Mouse (Mus musculus) erythroblast, adult 5-6 weeks (primary cell): ENCODE data around the gene Cfap299. TPM values are rescaled to one million over a fixed set of nuclear protein-coding genes. Genes with fewer than 3 reads are reported as not detected.
"Not testable (repeated sequence)": the region's sequence is repeated elsewhere in the genome, so short reads cannot be mapped to it uniquely, and the experiment has no call there.

Experiments
- ATAC-seq: replicated peaks from 2 replicates; pipeline ENCODE4 v1.8.0; 2016; ENCODE audit warnings: moderate number of reproducible peaks, mild to moderate bottlenecking, moderate TSS enrichment, inconsistent platforms; ENCODE audit not compliant: poor library complexity, low FRiP score, severe bottlenecking
- total RNA-seq, 2 experiments: library from RNA; stranded (forward) in 1 of 2; stranded (reverse) in 1 of 2; fragments of 150-400 nt in 1 of 2; fragments of 200-764, 138-1000 nt in 1 of 2; gene quantifications; 2 replicates each; pipeline versions ENCODE4 v1.2.3 to v1.2.4; 2015 to 2017; ENCODE audit warnings: low replicate concordance in 2 of 2

Cfap299 gene
- total RNA-seq (2015; ENCODE audit: low replicate concordance) (not detected in 2 replicates), total RNA-seq (2017; ENCODE audit: low replicate concordance) (not detected in 2 replicates)

DNA sequence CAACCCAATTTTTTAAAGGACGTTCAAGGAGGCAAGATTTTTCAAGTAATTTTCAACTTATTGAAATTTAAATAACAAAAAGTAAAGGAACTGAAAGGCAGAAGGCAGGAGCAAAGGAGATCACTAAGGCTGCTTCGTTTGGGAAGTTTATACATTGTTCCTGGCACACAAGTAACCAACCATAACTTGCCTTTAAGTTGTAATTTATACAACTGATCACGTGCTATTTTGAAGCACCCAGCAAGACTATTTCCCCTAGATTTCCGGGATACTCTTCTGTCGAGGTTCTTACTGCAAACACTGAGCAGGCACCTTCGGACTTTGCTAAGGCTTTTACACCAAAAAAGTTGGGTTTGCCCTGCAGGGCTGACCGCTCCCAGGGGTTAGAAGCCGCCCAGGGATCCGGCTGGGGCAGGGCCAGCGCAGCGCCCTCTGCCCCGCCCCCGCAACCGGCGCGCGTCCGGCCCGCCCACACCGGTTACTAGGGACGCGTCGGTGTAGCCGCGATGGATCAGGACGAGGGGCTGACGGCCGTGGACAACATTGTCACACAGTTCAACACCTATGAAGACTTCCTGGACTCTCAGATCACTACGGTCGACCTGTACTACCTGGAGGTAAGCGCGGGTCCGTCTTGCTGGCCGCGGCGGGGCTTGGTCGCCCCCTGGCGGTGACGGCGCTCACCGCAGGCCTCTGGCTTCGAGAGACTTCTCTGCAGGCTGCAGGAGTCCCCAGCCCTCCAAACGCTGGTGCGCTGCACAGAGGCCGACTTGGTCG is at the start of gene Cfap299:
Gene Cfap299, plus strand, starts transcription at position 457 of the 777 bp plus-strand sequence.
- ATAC-seq = no peak

DNA sequence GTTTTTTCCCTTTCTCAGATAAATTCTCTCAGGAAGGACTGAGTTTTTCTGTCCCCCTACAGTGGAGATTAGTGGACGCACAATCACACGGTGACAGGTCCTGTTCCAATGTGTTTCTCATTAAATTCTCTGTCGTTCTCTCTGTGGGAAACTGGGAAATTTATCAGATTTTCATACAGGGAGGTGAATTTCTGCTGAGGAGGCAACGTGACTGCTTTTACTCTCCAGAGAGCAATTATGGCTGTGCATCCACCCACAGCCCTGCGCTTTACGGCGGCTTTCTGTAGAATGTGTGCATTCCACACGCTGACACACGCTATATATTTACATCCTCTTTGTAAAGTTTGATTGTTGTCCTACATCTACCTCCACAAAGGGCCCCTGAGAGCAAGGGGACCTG is 47.1 kb upstream of the Cfap299 start:
- ATAC-seq = no peak

DNA sequence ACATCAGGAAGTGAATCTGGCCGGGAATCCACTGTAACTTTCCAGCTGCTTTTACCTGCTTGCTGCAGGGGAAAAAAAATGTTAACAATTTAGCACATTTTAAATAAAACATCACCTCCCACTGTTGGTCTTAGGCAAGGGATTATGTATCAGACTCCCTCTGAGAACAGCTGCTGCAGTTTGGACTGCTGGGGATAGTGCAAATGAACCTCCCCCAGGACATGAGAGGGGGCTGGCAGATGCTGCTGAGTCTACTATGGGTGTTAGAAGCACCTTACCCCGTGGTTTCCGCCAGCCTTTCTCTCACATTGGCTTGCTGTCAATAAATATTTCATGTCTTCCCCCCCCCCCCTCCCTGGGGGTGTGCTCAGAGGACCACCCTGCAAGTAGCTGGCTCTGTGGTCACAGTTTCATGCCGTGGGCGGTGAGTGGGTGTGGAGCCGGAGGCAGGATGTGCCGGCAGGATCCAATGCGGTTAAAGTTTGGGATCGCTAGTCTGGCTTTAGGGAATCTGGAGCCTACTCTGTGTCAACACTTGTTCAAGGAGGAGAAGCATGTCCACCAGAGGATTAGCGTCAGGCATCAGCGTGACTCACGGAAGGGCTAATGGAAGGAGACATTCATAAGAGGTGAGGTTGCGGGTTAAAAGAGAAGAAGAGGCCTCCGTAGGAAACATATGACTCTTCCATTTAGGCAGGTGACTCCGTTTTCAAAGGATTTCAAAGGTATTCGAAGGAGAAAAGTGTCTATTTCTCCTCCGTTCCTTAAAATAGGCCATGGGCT is 45.2 kb upstream of the Cfap299 start:
- no peak for ATAC-seq

DNA sequence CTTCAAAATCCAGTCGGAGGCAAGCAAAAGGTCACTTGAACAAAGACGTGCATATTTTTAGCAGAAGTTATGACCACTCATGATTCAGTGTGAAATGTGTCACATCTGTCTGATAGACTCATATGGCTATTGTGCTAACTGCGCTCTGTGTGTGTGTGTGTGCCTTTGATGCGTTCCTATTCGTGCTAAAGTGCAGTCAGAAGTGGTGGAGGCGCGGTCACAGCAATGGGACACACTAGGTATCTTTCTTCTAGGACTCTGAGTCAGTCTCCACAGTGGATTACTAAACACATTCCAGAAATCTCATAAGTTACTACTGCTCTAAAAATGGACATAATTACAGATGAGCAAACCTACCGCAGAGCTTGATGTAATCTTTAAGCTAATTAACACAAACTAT is 38.5 kb upstream of the Cfap299 start:
- no peak for ATAC-seq

DNA sequence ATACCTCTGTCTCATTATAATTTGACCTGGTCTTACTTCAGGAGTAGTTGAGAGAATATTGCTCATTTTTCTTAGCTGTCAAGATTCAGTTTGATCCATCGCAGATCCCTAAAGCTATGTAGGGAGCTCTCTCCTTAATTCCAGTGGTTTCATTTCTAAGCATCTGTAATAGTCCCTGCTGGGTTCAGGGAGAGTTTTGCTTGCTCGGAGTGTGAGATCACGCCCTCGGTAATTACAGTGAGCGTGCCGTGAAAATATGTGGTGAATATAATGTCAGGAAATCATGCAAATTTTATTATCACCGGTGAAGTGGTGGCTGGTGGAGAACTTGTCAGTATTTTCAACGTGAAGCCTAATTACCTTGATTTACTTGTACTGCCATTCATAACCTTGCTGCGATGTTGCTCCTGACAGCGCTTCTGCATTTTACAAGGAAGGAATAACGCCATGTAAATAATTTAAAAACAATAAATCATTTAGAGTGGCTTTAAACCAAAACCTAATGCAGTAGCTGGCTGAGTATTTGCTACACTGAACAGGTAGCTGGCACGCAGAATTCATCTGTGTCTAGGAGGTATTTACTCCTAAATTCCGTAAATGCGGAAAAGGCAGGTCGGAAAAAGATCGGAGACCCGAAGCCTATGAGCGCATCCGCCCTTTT is 36.6 kb upstream of the Cfap299 start:
- ATAC-seq = no peak

DNA sequence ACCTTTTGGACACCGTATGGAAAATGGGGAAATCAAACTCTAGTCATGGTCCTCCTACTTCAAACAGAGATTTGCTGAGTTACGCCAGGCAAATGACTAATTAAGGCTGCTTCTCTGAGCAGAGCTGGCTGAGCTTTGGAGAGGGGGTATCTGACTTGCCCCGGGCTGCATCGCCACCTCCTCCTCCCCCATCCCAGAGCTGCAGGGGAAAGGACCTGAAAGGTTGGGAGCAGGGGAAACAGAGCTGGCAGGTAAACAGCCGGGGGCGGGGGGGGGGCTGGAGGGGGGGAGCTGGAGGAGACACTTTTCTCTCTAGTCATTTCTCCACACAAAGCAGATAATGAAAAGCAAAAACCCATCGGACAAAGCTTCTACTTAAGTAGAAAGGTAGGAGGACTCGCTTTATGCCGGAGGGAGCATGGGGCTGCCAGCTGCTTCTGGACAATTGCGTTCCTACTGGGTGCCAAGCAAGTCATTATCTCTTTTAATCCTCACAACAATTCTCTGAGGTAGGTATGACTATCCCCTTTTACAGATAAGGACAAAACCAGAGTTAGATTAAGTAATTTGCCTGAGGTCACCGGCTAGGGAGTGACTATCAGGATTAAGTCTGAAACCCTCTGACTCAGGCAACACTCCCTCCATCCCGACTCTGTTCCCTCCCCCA is 35.9 kb upstream of the Cfap299 start:
- ATAC-seq = no peak

DNA sequence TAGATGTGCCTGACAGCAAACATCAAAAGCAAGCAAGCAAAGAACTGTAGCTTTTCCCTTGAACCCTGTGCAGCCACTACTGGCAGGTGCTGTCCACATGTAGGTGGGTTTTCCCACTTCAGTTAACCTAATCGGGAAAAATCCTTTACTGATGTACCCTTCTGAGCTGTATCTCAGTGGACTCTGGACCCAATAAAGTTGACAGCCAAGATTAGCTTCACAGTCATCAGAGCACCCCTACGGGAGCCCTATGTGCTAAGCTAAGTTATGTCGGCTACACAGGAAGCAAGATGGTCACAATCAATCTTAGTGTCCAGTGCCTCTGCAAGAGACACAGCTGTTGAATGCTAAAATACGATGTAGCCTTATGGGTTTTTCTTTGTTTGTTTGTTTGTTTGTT is 29.0 kb upstream of the Cfap299 start:
- ATAC-seq = no peak

DNA sequence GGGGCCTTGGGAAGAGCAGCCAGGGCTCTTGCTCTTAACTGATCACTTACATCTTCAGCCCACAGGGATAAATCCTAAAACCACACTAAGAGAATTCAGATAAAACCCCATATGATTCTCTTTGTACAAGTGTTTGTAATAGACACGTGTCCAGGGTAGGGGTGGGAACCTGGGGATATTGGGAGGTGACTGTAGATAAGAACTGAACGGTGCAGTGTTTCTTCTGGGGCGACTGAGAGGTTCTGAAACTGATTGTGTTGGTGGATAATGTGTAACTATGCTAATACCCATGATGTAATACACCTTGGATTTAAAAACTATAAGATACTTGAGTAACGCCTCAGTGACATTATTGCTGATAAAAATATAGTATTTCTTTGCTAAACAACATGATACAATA is 23.4 kb upstream of the Cfap299 start:
- no peak for ATAC-seq

DNA sequence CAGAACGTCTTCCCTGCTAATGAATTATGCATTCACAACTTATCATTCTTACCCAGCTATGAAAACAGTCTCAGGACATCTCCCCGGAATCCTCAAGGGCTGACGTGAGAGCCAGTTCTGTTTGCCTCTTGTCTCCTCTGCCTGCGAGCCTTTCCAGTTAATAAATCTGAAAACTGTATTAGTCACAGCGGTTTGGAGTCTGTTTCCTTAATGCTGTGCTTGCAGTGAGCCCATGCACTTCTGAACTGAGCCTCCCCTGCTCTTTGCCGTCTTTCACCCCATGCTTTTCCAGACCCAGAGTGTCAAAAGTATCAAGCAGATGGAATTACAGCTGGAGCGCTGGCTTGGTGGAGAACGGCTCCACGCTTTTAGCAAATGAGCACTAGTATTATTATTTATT is 22.6 kb upstream of the Cfap299 start:
- ATAC-seq = no peak

DNA sequence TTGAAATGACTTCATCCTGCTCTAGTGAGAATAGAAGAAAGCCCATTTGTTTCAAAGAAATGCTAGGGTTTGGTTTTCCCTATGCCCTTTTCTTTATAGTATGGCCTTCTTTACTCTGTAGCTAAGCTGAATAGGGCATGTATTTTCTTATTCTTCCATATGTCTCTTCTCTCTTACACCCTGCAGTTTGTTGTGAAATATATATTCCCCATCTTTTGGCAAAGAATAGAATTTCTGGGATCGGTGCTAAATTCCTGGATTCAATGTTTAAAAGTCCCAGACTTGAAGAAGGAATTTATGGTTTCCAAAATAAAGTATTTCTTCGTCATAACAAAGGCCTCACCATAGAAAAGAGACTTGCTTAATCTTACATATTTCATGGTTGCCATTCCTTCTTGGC is 2.5 kb upstream of the Cfap299 start:
- no peak for ATAC-seq

DNA sequence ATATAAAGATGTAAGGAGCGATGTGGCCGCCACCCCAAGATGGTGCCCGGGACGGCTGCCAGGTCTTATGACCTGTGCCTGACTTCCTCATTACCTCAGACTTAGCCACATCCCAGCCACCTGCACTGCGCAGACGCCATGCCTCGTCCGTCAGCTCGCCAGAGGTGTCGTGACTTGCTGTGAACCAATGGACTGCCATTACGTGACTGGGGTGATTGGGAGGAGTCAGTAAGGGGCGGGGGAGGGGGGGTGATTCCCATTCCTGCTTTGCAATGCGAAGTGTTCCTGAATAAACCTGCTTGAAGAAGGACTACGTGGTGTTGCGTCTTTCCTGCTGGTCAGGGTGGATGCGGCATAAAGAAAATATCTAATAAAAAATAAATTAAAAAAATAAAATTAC is 14.6 kb downstream of the Cfap299 start:
- ATAC-seq = not testable (repeated sequence)

DNA sequence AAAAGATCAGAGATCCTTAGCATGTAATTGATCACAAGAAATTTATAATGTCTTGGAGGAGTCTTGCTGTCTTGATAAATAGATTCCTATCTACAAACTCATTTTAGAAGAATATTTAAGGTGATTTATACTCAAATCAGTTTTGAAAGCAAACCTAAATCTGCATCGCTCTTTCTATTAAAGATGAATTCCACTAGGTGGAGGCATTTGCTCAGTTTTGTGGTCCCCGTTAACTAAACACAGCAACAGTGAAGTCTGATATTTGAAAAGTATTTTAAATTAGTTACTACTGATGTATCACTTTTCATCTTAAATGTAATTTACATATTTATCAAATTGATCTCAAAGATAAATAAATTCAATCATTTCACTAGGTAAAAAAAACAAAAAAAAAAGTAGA is 15.5 kb downstream of the Cfap299 start:
- ATAC-seq = no peak

DNA sequence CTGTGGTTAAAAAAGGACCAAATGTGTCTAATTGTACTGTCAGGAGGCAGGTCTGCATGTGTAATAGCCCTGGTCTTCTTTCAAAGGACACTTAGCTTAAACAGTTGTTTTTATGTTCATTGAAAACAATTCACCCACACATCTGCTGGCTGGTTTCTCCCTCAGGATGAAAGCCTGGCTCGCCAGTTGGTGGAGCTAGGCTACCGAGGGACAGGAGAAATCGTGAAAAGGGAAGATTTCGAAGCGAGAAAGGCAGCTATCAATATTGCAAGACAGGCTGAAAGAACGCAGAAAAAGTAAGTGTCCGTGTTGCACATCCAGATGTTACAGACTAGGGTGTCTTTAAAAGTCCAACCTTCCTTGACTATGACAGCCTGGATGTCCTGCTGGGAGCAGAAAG is 17.0 kb downstream of the Cfap299 start:
- no peak for ATAC-seq

DNA sequence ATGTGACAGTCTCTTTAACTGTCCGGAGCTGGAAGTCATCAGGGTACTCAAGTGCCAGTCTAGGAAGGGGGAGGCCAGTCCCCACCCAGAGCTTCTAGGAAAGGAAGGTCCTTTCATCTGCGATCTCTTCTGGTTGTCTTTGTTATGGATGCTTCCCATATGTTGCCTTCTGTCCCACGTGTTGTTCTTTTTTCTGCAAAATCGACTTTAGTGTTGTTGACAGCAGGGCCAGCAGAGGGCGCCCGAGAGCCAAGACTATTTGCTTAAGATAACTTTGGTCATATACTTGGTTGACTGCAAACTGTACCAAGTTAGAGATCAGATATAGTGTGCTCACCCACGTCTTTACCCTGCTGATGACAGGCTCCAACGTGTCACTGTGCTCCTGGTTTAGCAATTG is 19.5 kb downstream of the Cfap299 start:
- ATAC-seq = no peak

DNA sequence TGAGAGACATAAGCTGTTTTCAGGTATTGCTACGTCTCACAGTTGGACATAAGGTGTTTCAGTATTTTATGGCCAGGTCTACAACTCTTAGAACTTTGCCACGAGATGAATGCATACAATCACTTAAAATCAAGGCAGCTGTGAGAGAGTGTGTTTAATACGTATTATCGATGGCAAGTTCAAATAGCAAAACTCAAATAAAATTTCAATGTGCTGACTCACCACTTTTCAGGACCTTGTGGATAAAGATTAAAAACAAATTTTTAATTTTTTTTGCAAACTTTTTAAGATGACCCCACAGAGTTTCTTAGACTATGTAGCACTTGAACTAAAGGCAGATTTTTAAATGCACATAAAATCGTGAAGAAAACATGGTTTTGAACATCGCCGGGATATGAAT is 30.8 kb downstream of the Cfap299 start:
- no peak for ATAC-seq

DNA sequence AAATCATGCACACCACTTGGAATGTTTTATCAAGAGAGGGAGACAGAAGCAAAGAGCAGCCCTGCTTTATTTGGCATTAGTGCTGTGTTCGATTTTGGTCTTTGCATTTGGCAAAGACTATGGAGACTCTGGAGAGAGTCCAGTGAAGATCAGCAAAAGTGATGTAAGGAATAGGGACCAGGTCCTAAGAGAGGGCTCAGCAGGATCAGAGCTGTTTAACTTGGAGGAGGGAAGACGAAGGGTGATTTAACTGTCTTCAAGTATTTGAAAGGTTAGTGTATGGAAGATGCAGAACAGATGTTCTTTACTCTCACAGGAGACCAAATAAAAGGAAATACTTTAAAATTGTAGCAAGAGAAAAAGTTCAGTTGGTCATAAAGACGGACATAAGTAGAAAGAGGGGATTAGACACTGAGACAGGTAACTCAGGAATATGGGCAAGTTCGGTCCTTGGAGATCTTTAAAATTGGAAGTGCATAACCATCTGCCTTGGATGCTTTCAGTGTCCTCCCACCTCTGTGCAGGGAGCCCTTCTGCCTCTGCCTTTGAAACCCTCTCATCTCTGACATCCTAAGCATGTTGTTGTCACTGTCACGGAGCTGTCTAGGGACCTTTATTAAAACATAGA is 31.8 kb downstream of the Cfap299 start:
- no peak for ATAC-seq

DNA sequence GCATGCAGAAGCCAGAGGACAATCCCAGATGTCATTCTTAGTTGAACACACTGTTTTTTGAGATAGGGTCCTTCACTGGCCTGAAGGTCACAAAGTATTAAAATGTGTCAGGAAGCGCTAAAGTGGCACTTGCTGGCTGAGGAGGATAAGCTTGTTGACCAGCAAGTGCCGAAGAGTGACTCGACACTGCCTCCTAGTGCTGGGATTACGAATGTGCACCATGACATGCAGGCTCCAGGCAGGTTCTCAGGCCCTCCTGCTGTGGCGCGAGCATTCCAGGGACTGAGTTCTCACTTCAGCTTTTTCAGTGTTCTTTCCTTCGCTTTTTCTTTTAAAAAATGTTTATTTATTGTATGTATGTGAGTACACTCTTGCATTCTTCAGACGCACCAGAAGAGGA is 34.3 kb downstream of the Cfap299 start:
- ATAC-seq = no peak

DNA sequence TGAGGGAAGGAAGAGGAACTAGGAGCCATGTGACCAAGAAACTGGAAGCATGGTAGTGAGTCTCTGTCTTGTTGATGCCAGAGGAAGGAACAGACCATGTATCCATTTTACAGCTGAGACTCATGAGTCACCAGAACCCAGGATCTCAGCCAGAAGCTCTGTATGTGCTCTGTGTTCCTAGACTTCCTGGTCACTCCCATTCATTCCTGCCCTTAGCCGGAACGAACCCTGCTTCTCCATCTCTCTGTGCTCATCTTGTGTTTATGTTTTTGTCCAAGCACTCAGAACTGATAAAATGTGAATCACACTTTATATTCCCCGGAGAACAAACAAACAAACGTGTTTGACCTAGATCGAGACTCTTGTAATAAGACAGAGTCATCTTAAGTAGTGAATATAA is 36.2 kb downstream of the Cfap299 start:
- ATAC-seq = no peak

DNA sequence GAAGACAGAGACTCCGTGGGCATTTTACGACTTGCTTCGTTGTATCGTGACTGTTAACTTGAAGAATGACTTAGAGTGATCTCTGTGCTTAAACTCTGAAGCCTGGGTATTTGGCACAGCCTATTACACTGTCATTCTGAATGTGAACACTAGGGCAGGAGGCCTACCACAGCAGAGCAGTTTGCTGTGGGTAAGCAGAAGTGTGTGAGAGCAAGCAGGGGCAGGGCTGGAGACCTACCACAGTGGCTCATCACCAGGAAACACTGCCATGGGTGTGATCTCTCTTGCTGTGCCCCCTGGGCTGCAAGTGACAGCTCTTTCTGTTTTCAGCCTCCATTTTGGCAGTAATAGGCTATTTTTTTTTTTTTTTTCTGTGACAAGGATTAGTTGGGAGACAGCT is 39.7 kb downstream of the Cfap299 start:
- ATAC-seq = no peak

DNA sequence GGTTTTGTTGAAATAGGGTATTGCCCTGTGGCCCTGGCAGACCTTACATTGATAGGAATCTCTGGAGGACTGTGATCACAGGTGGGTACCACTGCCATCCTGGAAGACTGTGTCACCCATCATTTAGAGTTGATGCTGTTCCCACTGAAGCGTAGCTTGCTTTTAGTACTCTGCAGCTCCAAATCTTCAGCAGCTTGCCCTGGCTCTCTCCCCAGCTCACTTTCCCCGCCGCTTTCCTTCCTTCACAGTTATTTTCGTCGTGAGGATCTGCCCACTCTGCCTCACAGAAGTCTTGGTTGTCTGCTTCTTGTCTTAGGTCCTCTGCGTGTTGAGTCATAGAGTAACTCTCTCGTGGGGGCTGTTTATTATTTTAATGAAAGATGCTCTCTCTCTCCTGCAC is 40.3 kb downstream of the Cfap299 start:
- no peak for ATAC-seq
